Mouse (Mus musculus): ENCODE measurements around the gene Olfr66. TPM values are rescaled to one million over a fixed set of nuclear protein-coding genes. Genes with fewer than 3 reads are reported as not detected.
A peak's percentile ranks its signal among the peaks of the same experiment; 100 is the strongest.

Gene Olfr66
- not detected for total RNA-seq (2021)

DNA sequence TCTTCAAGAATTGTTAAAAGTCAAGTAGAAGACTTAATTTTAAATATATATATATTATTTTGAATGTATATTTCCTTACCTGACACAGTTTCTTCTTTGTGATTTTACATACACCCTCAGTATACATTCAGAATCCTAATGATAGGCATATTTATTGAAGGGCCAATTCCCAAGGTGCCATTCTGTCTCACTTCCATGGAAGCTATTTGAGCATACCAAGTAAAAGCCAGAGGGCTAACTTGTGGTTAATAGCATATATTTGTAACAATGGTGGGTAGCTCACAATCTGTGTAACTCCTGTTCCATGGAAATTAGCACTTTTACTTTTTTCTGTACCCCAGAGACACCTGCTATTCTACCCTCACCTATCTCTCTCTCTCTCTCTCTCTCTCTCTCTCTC, at the start of gene Olfr66:
Gene Olfr66 (minus strand): TSS at position 101 of the 400 bp plus-strand sequence.
- no peak for DNase-seq (ENCODE audit: low spot score in 2 of 2)
- intact Hi-C loops (cut with DNase I), result no loop called here

DNA sequence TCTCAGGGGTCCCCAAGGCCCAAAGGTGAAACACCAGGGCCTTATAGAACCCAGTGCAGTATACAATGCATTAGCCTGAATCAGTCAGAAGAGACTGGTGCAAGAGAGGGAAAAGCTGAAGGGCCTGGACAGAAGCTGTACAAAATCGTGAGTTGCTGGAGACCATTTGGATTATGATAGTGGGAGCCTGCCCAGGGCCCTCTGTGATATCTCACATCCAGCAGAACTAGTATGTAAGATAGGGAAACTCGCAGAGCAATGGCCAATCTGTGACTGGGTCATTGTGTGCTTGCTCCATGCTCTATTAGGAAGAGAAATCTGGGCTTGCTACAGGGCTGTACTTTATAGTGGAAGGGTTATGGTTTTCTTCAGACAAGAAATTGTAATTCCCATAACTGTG, 48.2 kb upstream of the Olfr66 start, which contains the start of gene Olfr632:
Gene Olfr632 (plus strand): TSS at position 84 of the 400 bp plus-strand sequence.
- intact Hi-C loops (cut with DNase I), result no loop called here
- no peak for DNase-seq (ENCODE audit: low spot score in 2 of 2)

DNA sequence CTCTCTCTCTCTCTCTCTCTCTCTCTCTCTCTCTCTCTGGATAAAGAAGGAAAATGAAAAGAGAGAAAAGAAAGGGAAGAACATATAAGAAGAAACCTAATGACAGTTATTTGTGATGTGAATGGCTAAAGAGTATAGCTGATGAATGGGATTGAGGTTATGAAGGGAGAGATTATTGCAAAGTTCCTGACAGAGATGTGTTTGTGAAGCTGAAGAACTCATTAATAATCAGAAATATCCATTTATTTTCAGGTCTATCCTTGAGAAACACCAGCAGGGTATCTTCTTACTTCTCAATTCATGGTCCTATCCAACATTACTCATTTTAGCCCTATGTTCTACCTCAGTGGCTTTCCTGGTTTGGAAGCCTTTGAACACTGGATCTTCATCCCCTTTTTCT, 42.5 kb upstream of the Olfr66 start, which contains the start of gene Olfr631:
Gene Olfr631 (plus strand): TSS at position 301 of the 400 bp plus-strand sequence.
- DNase-seq (ENCODE audit: low spot score in 2 of 2), result no peak
- intact Hi-C loops (cut with DNase I), result no loop called here

DNA sequence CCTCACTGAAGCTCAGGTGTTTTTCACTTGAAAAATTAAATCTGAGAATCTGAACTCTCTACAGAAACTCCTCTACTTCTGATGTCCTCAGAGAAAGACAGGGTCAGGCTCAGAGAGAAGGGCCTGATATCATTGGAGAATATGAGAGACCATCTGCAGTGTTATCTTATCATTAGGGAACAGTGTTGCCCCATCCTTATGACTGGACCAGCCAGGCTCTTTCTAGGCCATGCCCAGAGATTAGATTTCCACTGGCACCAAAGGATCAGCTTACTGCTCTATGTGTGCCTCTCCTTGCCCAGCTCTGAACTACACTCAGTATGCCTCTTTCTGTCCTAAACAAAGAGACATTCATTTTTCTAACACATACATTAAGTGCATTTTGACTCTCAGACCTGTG, 29.3 kb upstream of the Olfr66 start:
- intact Hi-C loops (cut with DNase I), result no loop called here
- no peak for DNase-seq (ENCODE audit: low spot score in 2 of 2)

DNA sequence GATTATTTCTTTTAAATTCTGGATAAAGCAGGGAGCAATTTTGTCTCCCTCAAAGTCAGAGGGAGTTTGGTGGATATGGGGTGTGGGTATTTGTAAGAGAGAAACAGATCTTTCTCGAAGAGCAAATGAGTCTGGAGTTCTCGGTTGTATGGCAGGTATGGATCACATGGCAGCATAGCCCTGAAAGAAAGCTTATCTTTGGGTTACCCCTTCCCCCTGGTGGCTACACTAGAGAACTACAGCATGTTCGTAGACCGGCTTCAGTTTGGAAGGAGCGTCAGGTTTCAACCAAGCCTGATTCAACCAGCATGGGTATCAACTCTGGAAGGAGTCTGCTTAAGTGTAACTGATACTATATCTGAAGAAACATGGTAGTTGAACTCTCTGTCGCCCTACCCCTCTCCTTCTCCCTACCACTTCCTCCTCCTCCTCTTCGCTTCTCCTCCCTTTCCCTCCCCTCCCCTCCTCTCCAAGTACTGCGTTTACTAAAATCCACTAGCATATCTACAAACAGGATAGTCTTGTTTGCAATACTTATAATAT, 27.0 kb upstream of the Olfr66 start:
- DNase-seq (ENCODE audit: low spot score in 2 of 2), result no peak
- intact Hi-C loops (cut with DNase I), result no loop called here

DNA sequence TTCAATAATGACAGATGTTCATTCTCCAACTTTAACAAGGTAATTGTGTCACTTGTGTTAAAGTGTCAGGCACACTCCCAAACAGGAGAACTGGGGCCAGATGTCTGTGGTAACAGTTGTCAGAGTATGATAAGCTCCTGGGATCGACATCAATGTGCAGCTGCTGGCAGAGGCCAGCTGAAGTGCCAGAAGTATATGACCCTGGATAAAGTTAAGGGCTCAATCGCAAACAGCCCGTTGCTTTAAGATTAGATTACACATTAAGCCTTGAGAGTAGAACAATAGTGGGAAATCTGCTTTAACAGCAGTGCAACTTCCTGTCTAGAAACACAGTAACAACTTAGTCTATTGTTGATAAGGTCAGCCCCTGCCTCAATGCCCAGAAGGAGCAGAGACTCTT, 24.0 kb upstream of the Olfr66 start:
- no peak for DNase-seq (ENCODE audit: low spot score in 2 of 2)
- intact Hi-C loops (cut with DNase I), result no loop called here

DNA sequence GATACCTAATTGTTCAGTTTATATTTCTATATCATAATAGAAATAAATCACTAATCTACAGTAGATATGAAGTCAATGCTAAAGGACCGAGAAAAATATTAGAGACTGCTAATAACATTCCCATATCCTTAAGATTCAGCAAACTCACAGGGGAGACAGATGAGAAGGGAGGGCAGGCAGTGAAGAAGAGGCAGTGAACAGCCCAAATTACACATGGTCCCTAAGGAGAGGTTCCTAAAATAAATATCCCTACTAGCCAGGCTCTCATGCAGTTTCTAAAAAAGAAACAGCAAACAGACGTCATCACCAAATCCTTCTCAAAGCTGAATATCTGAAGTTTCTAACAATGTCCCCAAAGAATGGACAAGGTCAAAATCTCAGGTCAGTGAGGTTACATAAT, 17.1 kb upstream of the Olfr66 start, which contains the start of gene Olfr65:
Gene Olfr65 (plus strand): TSS at position 301 of the 400 bp plus-strand sequence.
- DNase-seq (ENCODE audit: low spot score in 2 of 2), result peak in 1 of 2 experiments; percentile 8
- intact Hi-C loops (cut with DNase I), result no loop called here

DNA sequence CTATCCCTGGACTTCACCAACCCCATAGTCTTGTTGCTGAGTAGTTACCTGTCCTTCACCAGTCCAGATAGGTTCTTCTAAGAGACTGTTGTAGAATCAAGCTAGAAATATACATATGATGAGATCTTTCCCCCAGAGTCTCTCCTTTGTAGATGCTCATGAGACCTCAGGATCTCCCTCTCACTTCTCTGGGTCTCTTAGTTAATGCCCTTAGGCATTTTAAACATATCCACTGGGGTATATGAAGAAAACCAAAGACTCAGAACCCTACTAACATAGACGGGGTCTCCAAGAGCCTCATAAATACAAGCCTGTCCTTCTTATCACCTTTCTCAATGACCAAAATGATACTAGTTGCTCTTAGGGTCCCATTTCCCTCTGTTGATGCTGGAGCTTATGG, 8.3 kb upstream of the Olfr66 start, which contains the start of gene Olfr64:
Gene Olfr64 (minus strand): TSS at position 101 of the 400 bp plus-strand sequence.
- DNase-seq (ENCODE audit: low spot score in 2 of 2), result no peak
- intact Hi-C loops (cut with DNase I), result no loop called here

DNA sequence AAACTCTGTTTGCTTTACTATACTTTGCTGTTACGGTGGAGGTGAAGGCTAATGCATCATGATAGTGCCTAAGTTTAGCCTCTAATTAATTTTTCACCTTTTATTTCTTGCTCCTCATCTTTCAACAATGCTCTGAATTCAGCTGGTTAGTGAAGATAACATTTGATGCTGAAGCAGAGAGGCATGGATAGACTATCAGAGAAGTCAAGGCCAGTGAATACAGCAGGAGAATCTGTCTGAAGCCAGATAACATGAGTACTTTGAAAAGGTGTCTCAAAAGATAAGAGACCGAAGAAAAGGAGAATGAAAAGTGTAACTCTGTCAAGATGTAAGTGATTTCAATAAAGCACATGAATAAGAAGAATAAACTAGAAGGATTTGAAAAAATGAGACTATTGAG, 9.0 kb downstream of the Olfr66 start:
- no peak for DNase-seq (ENCODE audit: low spot score in 2 of 2)
- intact Hi-C loops (cut with DNase I), result loop anchor here (10.0 kb wide), 1 partner anchor 1212 kb away; the partner anchor contains the start of gene Olfr556

DNA sequence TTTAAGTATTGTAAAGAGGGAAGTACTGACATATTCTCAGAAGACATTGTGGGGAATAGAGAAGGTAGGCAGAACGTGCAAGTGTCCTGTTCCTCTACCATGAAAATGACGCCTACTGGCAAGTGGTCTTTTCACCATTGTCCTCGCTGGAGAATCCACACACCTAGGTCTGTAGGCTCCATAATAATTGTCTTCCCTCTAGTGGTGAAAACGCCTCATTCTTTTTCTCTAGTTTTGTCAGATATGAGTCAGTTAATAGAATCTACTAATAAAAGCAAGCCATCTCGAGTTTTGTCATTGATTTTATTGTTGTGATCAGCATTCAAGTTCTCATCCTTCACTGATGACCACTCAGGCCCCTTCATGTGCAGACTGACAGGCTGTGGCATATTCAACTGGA, 11.6 kb downstream of the Olfr66 start:
- no peak for DNase-seq (ENCODE audit: low spot score in 2 of 2)
- intact Hi-C loops (cut with DNase I), result loop anchor here (5.0 to 10.0 kb wide), 2 partner anchors 1210 to 1367 kb away; partner anchors contain the start of gene Olfr556

DNA sequence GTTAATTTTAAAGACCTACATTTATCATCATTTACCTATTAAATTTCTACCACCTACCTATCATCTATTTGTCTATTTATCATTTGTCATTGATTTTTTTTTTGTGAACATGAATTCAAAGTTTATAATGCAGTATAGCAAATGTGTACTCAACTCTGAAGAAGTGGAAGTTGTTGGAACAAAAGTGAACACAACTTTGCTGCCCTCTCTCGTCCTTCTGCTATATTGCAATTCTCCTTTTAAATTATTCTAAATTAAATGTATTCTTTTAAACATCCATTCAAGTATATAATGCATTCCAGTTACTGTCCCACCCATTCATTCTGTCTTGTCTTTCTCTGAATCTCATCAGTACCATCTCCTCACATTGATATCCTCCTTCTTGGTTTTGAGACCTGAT, 13.0 kb downstream of the Olfr66 start:
- intact Hi-C loops (cut with DNase I), result loop anchor here (5.0 to 10.0 kb wide), 2 partner anchors 1208 to 1366 kb away; partner anchors contain the start of gene Olfr556
- DNase-seq (ENCODE audit: low spot score in 2 of 2), result peak; percentile 6 to 10

DNA sequence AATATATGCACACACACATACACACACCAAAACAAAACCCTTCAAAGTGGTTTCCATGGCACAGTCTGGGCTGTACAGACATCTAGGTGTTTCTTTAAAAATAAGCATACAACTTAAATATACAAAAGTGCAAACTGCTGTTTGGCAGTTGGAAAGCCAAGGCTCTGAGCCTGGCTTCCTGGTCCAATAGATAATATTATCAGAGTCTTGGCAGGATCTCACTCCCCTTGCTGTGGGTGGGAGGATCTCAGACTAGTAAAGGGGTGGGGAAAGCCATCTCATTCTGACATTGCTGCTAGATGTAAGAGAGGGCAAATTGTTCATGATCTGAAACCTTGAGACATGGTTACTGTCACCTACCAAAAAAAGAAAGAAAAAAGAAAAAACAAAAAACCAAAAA, 15.4 kb downstream of the Olfr66 start:
- no peak for DNase-seq (ENCODE audit: low spot score in 2 of 2)
- intact Hi-C loops (cut with DNase I), result loop anchor here (5.0 to 10.0 kb wide), 2 partner anchors 1206 to 1363 kb away; partner anchors contain the start of gene Olfr556

DNA sequence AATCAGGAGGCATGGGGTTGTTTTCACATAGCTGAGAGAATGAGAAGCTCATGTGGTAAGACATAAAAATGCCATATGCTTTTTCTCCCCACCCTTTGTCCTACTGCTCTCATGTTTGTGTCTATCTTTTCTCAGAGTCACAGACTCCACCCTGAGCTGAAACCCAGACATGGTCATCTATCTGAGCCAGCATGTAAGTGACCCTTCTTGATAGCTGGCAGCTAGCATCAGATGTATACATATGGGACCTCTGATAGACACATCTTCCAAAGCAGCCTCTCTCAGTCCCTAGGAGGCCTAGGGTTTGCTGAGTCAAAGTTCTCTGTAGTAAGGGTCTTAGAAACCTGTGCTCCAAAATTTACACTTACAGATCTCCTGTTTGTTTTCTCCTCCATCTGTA, 20.3 kb downstream of the Olfr66 start:
- intact Hi-C loops (cut with DNase I), result no loop called here
- DNase-seq (ENCODE audit: low spot score in 2 of 2), result no peak

DNA sequence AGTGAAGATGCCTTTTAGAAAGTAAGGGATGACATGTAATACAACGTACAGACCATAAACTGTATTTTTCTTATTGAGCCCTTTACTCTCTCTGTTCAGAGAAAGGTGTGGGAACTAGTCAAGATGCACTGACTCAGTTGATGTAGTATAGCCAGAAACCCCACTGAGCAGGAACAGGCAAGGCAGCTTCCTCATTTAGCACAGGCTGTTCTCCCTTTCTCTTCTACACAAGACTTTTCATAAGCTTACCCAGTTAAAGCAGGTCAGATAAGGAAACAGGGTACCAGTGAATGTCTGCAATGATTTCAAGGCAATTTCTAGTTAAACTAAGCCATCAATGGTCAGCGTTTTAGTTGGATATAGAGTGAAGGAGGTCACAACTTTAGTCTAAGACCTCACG, 24.5 kb downstream of the Olfr66 start:
- no peak for DNase-seq (ENCODE audit: low spot score in 2 of 2)
- intact Hi-C loops (cut with DNase I), result no loop called here

DNA sequence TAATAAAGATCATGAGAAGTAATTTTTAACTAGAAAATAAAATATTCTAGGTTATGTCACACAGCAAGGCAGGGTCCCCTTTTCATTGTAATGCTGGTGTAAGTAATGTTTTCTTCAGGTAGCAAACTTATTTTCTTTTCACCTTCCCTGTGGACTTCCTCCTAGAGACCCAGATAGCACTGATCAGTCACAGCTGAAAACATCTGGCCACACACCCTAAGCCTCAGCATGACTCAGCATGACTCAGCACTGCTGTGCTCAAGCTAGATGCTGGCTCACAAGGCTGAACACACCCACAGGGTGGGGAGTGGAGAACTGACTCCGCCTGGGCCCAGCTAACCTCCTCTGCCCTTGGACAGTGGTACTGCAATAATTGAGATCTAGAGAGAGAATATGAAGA, 25.2 kb downstream of the Olfr66 start:
- intact Hi-C loops (cut with DNase I), result no loop called here
- peak in 1 of 2 experiments; percentile 9 for DNase-seq (ENCODE audit: low spot score in 2 of 2)

DNA sequence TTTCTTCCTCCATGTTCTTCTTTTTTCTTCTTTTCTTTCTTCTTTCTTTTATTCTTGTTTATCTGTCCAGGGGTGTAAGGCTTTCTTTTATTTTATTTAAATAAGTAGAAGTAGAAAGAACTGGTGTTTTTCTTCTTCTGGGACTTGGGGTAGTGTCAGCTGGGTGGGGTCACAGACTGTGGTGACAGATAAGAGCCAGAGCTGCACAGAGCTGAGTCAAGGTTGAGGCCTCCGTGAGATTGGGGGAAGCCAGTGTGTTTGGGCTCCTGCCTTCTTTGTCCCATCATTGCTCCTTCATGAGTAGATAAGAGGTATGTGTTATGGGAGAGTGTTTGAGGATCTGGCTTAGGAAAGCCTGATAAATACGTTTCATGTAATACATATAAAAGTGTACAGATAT, 27.0 kb downstream of the Olfr66 start:
- no peak for DNase-seq (ENCODE audit: low spot score in 2 of 2)
- intact Hi-C loops (cut with DNase I), result no loop called here

DNA sequence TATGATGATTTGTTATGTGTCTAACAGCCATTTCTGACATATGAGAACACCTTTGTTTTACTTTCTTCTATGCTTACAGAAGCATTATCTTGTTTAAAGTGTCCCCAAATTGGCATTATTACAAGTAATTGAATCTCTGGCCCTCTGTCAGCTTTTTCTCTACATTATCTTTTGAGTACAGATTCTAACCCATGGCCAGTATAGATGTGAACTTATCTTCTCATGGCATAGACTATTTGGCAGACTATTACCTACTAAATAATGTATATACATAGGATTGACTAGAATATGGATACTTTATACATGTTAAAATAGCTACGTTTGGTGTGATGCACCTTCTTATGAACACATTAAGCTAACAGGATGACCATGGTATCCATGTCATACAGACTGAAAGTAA, 31.4 kb downstream of the Olfr66 start:
- intact Hi-C loops (cut with DNase I), result no loop called here
- no peak for DNase-seq (ENCODE audit: low spot score in 2 of 2)

DNA sequence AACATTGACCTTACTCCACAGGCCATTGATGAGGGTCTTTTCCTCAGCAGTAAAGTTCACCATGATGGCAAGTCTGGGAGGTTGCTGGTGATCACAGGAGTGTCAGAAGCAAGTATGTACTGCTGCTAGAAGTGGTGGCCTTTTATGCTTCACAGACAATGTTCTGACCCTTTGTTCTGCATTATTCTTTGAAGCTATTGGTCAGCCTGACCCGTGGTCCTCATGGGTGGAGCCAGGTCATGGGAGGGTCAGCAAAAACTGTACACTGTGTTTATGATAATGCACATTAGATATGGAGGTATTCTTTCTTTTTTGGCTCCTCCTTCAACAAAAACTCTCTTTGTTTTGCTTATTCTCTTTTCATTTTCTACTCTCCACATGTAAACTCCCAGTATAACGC, 33.0 kb downstream of the Olfr66 start, which contains the start of gene Hbb-y:
Gene Hbb-y (minus strand): TSS at position 127 of the 400 bp plus-strand sequence.
- DNase-seq (ENCODE audit: low spot score in 2 of 2), result no peak
- intact Hi-C loops (cut with DNase I), result no loop called here

DNA sequence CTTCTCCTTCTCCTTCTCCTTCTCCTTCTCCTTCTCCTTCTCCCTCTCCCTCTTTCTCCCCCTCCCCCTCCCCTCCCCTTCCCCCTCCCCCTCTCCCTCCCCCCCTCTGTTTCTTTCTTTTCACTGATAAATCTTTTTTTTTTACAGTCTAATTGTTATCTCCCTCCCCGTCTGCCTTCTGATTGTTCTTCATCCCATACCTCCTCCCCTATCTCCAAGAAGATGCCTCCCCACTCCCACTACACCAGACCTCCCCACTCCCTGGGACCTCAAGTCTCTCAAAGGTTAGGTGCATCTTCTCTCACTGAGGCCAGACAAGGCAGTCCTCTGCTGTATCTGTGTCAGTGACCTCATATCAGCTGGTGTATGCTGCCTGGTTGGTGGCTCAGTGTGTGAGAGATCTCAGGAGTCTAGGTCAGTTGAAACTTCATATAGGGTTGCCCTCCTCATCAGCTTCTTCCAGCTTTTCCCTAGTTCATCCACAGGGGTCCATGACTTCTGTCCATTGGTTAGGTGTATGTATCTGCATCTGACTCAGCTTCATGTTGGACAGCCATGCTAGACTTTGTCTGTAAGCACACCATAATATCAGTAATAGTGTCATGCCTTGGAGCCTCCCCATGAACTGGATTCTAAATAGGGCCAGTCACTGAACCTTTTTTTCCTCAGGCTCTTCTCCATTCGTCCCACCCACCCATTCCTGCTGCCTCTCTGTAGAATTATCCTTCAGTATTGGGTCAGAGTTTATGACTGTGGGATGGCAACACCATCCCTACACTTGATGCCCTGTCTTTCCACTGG, 41.3 kb downstream of the Olfr66 start:
- DNase-seq (ENCODE audit: low spot score in 2 of 2), result no peak
- intact Hi-C loops (cut with DNase I), result no loop called here

DNA sequence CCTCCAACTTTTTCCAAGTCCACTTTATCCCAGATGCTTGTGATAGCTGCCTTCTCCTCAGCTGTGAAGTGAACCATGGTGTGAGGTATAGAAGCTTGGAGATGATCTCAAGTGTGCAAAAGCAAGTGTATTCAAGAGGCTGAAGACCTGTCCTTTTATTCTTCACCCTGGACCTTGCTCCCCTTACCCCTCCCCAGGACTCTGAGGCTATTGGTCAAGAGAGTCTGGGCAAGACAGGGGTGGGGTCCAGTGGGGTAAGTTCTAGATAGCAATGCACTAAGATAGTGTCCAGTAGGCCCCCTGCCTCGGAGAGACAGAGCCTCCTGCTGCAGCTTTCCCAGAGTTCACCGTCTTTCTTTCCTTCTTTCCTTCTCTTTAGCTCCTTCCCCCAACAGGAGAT, 43.0 kb downstream of the Olfr66 start, which contains the start of gene Hbb-bh1:
Gene Hbb-bh1 (minus strand): TSS at position 131 of the 400 bp plus-strand sequence.
- no peak for DNase-seq (ENCODE audit: low spot score in 2 of 2)
- intact Hi-C loops (cut with DNase I), result no loop called here

DNA sequence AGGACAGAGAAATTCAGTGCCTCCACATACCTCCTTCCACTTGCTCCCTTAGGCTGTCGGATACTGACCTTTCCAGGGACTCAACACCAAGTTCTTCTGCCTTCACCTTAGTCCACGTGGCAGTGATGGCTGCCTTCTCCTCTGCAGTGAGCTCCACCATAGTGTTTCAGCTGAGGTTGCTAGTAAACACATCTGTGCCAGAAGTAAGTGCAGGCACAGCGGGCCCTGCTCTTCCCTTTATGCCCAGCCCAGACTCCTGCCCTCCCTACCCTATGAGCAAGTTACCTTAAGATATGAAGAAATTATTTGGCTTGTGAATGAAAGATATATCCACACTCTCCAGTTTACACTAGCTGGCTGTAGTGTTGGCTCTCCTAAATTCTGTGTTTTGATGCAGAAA, 45.8 kb downstream of the Olfr66 start, which contains the start of gene Hbb-bh2:
Gene Hbb-bh2 (minus strand): TSS at position 253 of the 400 bp plus-strand sequence.
- no peak for DNase-seq (ENCODE audit: low spot score in 2 of 2)
- intact Hi-C loops (cut with DNase I), result no loop called here

Measured in left cerebral cortex, postnatal 25 days (tissue).